Mouse (Mus musculus) embryonic facial prominence, embryonic 10.5 days (tissue): ENCODE measurements at regions not wholly inside any gene's neighbourhood (a gene's known extent, or its start where the extent isn't known, plus 50 kb on each side); places are given as distances from the start of the nearest gene placed in this dataset.
"Not testable (repeated sequence)": the region's sequence is repeated elsewhere in the genome, so short reads cannot be mapped to it uniquely, and the experiment has no call there.

Experiments used
- DNase-seq: peaks from one replicate; pipeline ENCODE4 v3.0.0-alpha.2; 2017; ENCODE audit warnings: low spot score
- H3K27ac ChIP-seq: fragments of 300-500 bp; sonication (generic); replicated peaks from 2 replicates; pipeline ENCODE4 v1.5.1; 2016; ENCODE audit warnings: mild to moderate bottlenecking
- H3K27me3 ChIP-seq: fragments of 300-500 bp; sonication (generic); replicated peaks from 2 replicates; pipeline ENCODE4 v1.6.1; 2016; ENCODE audit warnings: low read depth, mild to moderate bottlenecking; ENCODE audit not compliant: poor library complexity, severe bottlenecking
- H3K36me3 ChIP-seq: fragments of 300-500 bp; sonication (generic); replicated peaks from 2 replicates; pipeline ENCODE4 v1.6.1; 2016; ENCODE audit warnings: mild to moderate bottlenecking, moderate library complexity
- H3K4me1 ChIP-seq: fragments of 300-500 bp; sonication (generic); 2 replicates; pipeline ENCODE4 v1.6.1; 2016
- H3K4me3 ChIP-seq: fragments of 300-500 bp; sonication (generic); 2 replicates; pipeline ENCODE4 v1.5.1; 2016; ENCODE audit warnings: mild to moderate bottlenecking, moderate library complexity
- H3K9me3 ChIP-seq: fragments of 300-500 bp; sonication (generic); 2 replicates; pipeline ENCODE4 v1.6.1; 2016; ENCODE audit warnings: mild to moderate bottlenecking
- WGBS: fragments of 180-500 bp; shearing (Covaris S2); methylation state at CpG from one replicate; pipeline ENCODE4 v1.1.7; 2016; 5-methylcytosine and 5-hydroxymethylcytosine counted together

DNA sequence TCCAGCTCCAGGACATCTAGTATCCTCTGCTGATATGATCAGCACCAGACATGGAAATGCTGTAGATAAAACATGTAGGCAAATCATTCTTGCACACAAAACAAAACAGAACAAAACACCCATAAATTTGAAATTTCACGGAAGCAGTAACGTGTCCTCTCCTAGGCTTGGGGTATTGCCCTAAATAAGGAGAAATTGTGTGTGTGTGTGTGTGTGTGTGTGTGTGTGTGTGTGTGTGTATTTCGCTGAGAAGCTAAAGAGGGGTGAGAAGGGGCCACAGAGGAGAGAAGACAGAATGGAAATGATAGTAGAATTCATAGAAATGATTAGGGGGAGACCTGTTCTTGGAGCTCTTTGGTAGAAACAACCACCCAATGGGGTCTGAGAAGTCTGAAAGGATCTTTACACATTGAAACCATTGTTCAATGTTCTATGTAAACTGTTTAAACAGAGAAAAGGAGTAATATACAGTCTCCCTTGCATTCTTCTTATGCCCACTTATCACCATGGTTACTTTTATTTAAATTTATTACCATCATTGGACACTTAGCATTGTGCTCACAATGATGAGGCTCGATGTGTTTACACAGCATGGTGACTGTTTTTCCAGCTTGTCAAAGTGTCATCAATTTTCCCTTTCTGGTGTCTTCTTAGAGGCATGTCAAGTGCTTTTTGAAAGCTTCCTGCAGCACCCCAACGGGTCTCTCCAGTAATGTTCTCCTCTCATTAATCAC is 317.3 kb upstream of the 4933412E24Rik start:
- Histone ChIP-seq H3K27ac (no peak overlapping the region), H3K27me3 (no peaks in the 10 kb centered on the region), H3K36me3 (no peaks in the 10 kb centered on the region), H3K4me1 (peaks cover 4% of the 10 kb centered on the region), H3K9me3 (no peaks in the 10 kb centered on the region), H3K4me3 (no peak overlapping the region)
- DNase-seq = no peak
- WGBS = 80% methylated on average over 5 of the region's 5 CpGs

DNA sequence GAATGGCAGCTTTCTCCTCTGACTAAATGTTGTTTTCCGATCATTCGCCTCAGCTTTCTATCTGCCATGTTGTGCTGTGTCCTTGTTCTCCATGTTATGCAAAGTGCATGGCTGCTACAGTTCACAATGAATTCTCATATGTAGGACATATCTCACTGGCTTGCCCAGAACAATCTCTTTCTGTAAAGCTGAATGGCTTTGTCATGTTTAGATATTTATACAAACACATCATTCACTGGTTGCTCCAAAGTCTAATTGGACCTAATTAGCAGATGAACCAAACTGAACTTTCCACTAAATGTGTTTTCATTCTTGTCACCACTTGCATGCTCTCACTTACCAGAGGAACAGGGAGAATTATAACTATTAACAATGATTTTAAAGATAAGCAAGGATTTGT is 301.2 kb upstream of the 4933412E24Rik start:
- Histone ChIP-seq H3K4me3 (no peak overlapping the region), H3K4me1 (no peaks in the 10 kb centered on the region), H3K27ac (no peak overlapping the region), H3K9me3 (no peaks in the 10 kb centered on the region), H3K36me3 (no peaks in the 10 kb centered on the region), H3K27me3 (no peaks in the 10 kb centered on the region)
- 88% methylated on average over 2 of the region's 2 CpGs for WGBS
- no peak for DNase-seq

DNA sequence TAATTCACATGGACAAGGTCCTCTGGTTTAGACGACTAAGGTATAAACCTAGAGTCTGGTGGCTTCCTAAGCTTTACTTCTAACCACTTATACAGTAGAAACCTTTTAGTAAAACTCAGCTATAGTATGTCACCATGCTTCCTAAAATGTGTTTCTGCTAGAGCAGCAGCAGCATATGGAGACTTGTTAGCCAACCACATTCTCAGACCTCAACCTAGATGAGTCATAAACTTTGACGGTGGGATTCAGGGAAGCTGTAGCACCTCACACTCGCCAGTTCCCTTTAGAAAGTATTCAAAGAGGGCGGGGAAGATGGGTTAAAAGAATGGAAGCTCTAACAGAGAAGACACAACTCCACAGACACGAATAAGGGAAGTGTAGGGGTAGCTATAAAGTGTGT is 298.8 kb upstream of the 4933412E24Rik start:
- H3K4me1 ChIP-seq = peaks cover 6% of the 10 kb centered on the region
- WGBS = 80% methylated on average over 5 of the region's 5 CpGs
- no peaks in the 10 kb centered on the region for H3K9me3 ChIP-seq
- H3K4me3 ChIP-seq = no peak overlapping the region
- no peaks in the 10 kb centered on the region for H3K36me3 ChIP-seq
- DNase-seq = no peak
- H3K27me3 ChIP-seq = no peaks in the 10 kb centered on the region
- no peak overlapping the region for H3K27ac ChIP-seq

DNA sequence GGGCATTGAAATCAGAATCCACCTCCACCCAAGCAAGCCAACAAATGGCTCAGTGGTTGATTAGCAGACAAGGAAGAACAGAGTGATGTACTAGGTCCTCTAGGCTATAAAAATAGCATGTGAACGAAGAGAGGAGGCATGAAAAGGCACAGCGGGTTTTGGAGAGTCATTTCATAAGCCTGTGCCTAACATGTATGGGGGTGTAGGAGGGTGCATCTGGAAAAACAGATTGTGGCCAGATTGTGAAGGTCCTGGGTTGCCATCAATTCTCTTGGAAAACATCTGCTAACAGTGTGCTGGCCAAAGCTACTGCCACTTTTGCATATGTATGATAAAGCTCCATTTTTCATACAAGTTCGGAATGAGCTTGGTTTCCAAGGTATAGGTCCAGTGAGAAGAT is 293.5 kb upstream of the 4933412E24Rik start:
- no peaks in the 10 kb centered on the region for H3K9me3 ChIP-seq
- 77% methylated on average over 3 of the region's 3 CpGs for WGBS
- H3K4me1 ChIP-seq = peaks cover 17% of the 10 kb centered on the region
- H3K27me3 ChIP-seq = no peaks in the 10 kb centered on the region
- H3K36me3 ChIP-seq = no peaks in the 10 kb centered on the region
- DNase-seq = no peak
- H3K27ac ChIP-seq = no peak overlapping the region
- no peak overlapping the region for H3K4me3 ChIP-seq

DNA sequence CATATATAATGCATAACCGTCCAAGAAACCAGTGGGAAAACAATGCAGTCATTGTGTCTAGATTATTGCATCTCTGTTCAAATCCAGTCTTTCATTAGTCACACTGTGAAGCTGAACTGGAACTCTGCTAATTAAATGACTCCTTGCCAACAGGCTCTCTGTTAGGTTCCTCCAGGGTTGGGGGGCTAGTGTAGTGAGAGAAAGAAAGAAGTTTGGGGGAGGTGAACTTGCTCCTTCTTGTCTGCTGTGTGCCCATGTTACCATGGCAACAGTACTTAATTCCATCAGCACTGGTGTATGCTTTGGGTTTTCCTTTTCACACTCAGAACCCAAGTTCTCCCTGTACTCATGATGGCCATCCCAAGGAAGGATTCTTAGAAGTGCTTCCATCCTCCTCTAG is 292.6 kb upstream of the 4933412E24Rik start:
- no peaks in the 10 kb centered on the region for H3K9me3 ChIP-seq
- H3K36me3 ChIP-seq = no peaks in the 10 kb centered on the region
- peaks cover 17% of the 10 kb centered on the region for H3K4me1 ChIP-seq
- no peak overlapping the region for H3K27ac ChIP-seq
- DNase-seq = no peak
- H3K4me3 ChIP-seq = no peak overlapping the region
- WGBS = 54% methylated on average over 1 of the region's 1 CpGs
- H3K27me3 ChIP-seq = no peaks in the 10 kb centered on the region

DNA sequence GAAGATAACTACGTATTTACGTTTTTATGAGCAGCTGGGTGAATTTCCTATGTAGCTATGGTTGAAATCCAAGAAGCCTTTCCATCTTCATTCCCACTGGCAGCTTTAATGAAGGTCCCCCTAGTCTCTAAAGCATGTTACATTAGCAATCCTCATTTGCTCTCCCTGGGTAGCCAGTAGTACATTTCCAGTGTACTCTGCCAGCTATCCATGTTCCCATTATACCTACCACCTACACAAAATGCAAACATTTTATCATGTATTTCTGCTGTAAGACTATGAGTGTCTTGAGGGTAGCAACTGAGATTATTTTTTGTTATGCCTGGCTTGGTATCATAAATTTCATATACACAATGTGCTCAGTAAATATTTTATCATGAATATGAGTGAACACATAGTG is 291.7 kb upstream of the 4933412E24Rik start:
- 94% methylated on average over 2 of the region's 2 CpGs for WGBS
- peaks cover 17% of the 10 kb centered on the region for H3K4me1 ChIP-seq
- H3K27ac ChIP-seq = no peak overlapping the region
- H3K4me3 ChIP-seq = no peak overlapping the region
- no peaks in the 10 kb centered on the region for H3K9me3 ChIP-seq
- no peaks in the 10 kb centered on the region for H3K36me3 ChIP-seq
- H3K27me3 ChIP-seq = no peaks in the 10 kb centered on the region
- DNase-seq = no peak

DNA sequence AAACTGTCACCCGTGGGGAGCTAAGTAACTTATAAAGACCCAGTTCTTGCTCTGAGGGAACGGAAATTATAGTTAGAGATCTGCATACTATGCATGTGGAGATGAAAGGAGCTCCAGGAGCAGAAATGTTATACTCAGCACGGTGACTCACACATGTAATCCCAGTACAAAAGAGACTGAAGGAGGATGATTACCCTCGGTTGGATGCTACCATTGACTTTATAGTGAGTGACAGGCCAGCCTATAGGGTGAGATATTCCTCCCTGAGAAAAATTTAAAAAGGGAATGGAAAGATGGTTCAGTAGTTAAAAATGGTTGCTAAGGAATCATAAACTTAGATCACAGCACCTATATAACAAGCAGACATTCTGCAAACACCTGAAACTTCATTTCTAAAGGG is 287.1 kb upstream of the 4933412E24Rik start:
- Histone ChIP-seq H3K4me3 (no peak overlapping the region), H3K9me3 (no peaks in the 10 kb centered on the region), H3K4me1 (no peaks in the 10 kb centered on the region), H3K36me3 (no peaks in the 10 kb centered on the region), H3K27ac (no peak overlapping the region), H3K27me3 (no peaks in the 10 kb centered on the region)
- WGBS = 75% methylated on average over 4 of the region's 4 CpGs
- DNase-seq = no peak

DNA sequence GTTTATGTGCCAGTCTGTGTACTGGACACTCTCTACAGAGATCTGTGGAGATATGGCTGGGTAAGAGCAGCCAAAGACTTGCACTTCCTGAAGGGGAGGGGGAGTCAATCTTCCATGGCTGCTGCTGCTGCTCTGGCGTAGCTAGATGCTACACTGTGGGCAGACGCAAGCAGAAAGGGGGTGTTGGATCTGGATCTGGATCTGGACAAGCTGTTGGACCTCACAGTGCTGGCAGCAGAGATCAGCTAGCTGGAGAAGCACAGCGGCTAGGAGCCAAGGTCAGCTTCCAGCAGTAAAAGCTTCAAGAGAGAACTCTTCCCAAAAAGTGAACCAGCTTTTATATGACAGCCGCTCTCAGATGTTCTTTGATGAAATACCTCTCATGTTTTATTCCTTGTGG is 285.5 kb upstream of the 4933412E24Rik start:
- 80% methylated on average over 4 of the region's 4 CpGs for WGBS
- Histone ChIP-seq H3K9me3 (no peaks in the 10 kb centered on the region), H3K36me3 (no peaks in the 10 kb centered on the region)

DNA sequence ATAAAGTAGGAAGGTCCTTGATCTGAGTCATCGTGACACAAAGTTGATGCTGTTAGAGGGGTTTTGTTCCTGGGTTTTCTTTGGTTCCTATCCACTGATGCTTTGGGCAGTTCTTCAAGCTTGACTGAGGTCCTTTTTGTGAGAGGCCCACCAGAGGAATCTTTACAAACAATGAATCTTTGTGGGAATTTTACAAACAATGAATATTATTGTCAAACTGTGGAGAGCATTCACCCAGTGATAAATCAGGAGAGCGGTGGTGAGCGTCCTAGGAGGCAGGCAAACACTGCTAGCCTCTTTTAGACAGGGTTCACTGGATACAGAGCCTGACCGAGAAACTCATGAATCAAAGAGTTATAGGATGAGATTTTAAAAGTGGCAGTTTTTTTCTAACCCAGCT is 268.9 kb upstream of the 4933412E24Rik start:
- no peaks in the 10 kb centered on the region for H3K4me1 ChIP-seq
- 42% methylated on average over 4 of the region's 4 CpGs for WGBS
- H3K9me3 ChIP-seq = no peaks in the 10 kb centered on the region
- H3K27ac ChIP-seq = no peak overlapping the region
- H3K4me3 ChIP-seq = no peak overlapping the region
- H3K36me3 ChIP-seq = no peaks in the 10 kb centered on the region
- no peaks in the 10 kb centered on the region for H3K27me3 ChIP-seq
- no peak for DNase-seq

More for the DNA sequence above, 285.5 kb upstream of the 4933412E24Rik start:
- no peak overlapping the region for H3K4me3 ChIP-seq
- no peak overlapping the region for H3K27ac ChIP-seq
- no peak for DNase-seq
- no peaks in the 10 kb centered on the region for H3K27me3 ChIP-seq
- H3K4me1 ChIP-seq = no peaks in the 10 kb centered on the region

DNA sequence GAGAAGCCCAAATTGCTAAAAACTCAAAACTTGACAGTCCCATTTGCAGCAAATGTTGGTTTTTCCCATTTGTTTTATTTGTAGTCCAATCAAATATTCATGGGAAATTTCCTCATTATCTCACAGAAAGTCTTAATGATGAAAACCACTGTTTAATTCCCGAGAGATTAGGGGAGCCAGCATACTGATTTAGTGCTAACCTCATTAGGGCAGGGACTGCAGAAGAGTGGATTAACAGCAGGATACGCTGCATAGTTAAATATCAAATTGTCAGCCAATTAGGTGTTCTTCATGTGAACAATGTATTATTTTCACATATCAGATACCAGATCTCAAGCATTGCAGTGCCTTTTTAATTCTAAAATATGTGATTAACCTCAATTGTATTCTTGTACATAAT is 264.0 kb upstream of the 4933412E24Rik start:
- 83% methylated on average over 2 of the region's 2 CpGs for WGBS

DNA sequence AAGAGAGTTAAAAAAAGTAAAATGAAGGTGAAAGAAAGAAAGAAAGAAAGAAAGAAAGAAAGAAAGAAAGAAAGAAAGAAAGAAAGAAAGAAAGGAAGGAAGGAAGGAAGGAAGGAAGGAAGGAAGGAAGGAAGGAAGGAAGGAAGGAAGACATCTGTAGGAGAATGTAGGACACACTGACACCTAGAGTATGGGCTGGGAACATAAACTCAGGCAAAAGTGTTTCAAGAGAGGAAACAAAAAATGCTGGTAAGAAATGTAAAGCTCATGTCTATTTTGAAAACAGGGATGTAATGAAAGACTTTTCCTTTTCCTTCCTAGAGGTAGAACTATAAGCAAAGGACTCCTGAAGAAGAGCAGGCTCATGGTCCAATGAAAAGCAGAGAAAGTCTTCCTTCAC is 237.2 kb upstream of the 4933412E24Rik start:
- not testable (repeated sequence) for DNase-seq, H3K27me3 ChIP-seq, H3K27ac ChIP-seq, H3K4me1 ChIP-seq, H3K4me3 ChIP-seq, H3K9me3 ChIP-seq, H3K36me3 ChIP-seq

More for the DNA sequence above, 264.0 kb upstream of the 4933412E24Rik start:
- Histone ChIP-seq H3K27ac (no peak overlapping the region), H3K27me3 (no peaks in the 10 kb centered on the region), H3K4me1 (no peaks in the 10 kb centered on the region), H3K36me3 (no peaks in the 10 kb centered on the region), H3K9me3 (no peaks in the 10 kb centered on the region), H3K4me3 (no peak overlapping the region)
- no peak for DNase-seq

DNA sequence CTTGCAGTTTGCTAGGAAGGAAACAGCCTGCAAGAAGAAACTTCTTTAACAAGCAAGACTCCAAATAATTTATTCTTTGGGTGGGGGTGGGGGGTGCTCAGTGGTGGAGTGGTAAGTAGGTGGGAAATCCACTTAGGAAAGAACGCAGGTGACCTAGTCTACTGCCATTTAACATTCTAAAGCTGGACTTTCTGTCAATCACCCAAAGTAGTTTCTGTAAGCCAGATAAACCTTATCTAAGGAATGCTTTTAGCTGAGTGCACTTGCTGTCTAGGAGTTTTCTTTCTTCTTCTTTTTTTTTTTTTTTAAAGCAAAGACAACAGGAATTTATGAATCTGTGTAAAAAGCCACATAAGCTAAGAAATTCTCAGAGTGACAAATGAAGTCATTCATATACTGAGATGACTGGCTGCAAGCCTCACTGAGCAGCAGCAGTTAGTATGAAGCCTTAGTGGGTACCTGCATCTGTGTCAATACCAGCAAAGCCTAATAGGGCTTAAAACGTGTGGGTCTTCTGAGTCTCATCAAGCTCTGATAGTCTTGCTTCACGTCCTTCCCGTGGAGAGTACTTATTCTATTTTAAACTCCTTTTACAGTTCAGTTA is 210.0 kb upstream of the 4933412E24Rik start:
- no peak overlapping the region for H3K27ac ChIP-seq
- H3K36me3 ChIP-seq = no peaks in the 10 kb centered on the region
- H3K4me3 ChIP-seq = no peak overlapping the region
- DNase-seq = no peak
- WGBS = 78% methylated on average over 4 of the region's 4 CpGs
- no peaks in the 10 kb centered on the region for H3K4me1 ChIP-seq
- H3K27me3 ChIP-seq = no peaks in the 10 kb centered on the region
- H3K9me3 ChIP-seq = no peaks in the 10 kb centered on the region

DNA sequence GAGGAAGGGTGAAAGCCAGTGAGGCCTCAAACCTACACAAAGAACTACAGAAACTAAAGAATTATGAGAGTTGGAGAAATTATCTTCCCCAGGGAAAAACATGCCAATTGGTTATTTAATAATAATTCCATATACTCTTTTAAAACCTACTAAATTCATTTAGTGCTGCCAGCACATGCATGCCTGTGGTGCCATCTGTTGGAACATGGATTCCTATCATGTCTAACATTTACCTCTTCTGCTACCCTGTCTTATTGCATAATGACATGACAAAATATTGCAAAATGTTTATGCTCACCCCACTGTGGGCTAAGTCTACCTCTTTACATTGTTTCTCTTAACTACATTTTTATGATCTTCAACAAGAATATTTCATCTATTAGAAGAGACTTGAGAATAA is 178.7 kb upstream of the 4933412E24Rik start:
- Histone ChIP-seq H3K27ac (no peak overlapping the region), H3K27me3 (no peaks in the 10 kb centered on the region), H3K4me1 (no peaks in the 10 kb centered on the region), H3K36me3 (no peaks in the 10 kb centered on the region), H3K4me3 (no peak overlapping the region), H3K9me3 (no peaks in the 10 kb centered on the region)
- DNase-seq = no peak
